Mouse (Mus musculus) neural tube, embryonic 14.5 days (tissue): ENCODE measurements at regions not wholly inside any gene's neighbourhood (a gene's known extent, or its start where the extent isn't known, plus 50 kb on each side); places are given as distances from the start of the nearest gene placed in this dataset.
A peak's percentile ranks its signal among the peaks of the same experiment; 100 is the strongest.

Experiments used
- ATAC-seq: fragments of 200-750 bp; cut with Nextera tagmentation; 2 replicates; pipeline ENCODE4 v1.8.0; 2017; ENCODE audit warnings: low read depth, mild to moderate bottlenecking, moderate TSS enrichment, moderate library complexity
- H3K27ac ChIP-seq: fragments of 300-500 bp; sonication (generic); 2 replicates; pipeline ENCODE4 v1.5.1; 2014; ENCODE audit warnings: low read depth, mild to moderate bottlenecking, control low read depth, low read length, moderate library complexity, mixed read lengths
- H3K27me3 ChIP-seq: fragments of 300-500 bp; sonication (generic); 2 replicates; pipeline ENCODE4 v1.6.1; 2014; ENCODE audit warnings: low read length; ENCODE audit not compliant: control insufficient read depth, insufficient read depth
- H3K36me3 ChIP-seq: fragments of 300-500 bp; sonication (generic); 2 replicates; pipeline ENCODE4 v1.6.1; 2014; ENCODE audit warnings: low read length, mixed read lengths; ENCODE audit not compliant: control insufficient read depth, insufficient read depth
- H3K4me1 ChIP-seq: fragments of 300-500 bp; sonication (generic); 2 replicates; pipeline ENCODE4 v1.6.1; 2014; ENCODE audit warnings: low read length; ENCODE audit not compliant: control insufficient read depth, insufficient read depth
- H3K4me2 ChIP-seq: fragments of 300-500 bp; sonication (generic); 2 replicates; pipeline ENCODE4 v1.6.1; 2014; ENCODE audit warnings: mild to moderate bottlenecking, low read depth, low read length, control low read depth
- H3K4me3 ChIP-seq: fragments of 300-500 bp; sonication (generic); 2 replicates; pipeline ENCODE4 v1.5.1; 2014; ENCODE audit warnings: low read depth, low read length, control low read depth, mixed read lengths
- H3K9ac ChIP-seq: fragments of 300-500 bp; sonication (generic); replicated peaks from 2 replicates; pipeline ENCODE4 v1.6.1; 2014; ENCODE audit warnings: low read depth, mild to moderate bottlenecking, control low read depth, low read length, mixed read lengths
- H3K9me3 ChIP-seq: fragments of 300-500 bp; sonication (generic); 2 replicates; pipeline ENCODE4 v1.6.1; 2016; ENCODE audit warnings: low read length; ENCODE audit not compliant: control insufficient read depth
- WGBS: fragments of 180-500 bp; shearing (Covaris S2); extraction: QIAGEN DNeasy Blood & Tissue Kit; methylation state at CpG from one replicate; pipeline ENCODE4 v1.1.7; 2014; 5-methylcytosine and 5-hydroxymethylcytosine counted together

- 95% methylated on average over 4 of the region's 4 CpGs for WGBS
- Histone ChIP-seq H3K27ac (no peak overlapping the region), H3K36me3 (no peaks in the 10 kb centered on the region), H3K9ac (no peak overlapping the region), H3K27me3 (no peaks in the 10 kb centered on the region), H3K4me2 (no peak overlapping the region), H3K9me3 (no peaks in the 10 kb centered on the region), H3K4me1 (peaks cover 25% of the 10 kb centered on the region), H3K4me3 (no peak overlapping the region)
- no peak for ATAC-seq
These were observed 85.8 kb upstream of the Zmiz1 start for GRCm38 (mm10) chr14:25373167-25373566.

DNA sequence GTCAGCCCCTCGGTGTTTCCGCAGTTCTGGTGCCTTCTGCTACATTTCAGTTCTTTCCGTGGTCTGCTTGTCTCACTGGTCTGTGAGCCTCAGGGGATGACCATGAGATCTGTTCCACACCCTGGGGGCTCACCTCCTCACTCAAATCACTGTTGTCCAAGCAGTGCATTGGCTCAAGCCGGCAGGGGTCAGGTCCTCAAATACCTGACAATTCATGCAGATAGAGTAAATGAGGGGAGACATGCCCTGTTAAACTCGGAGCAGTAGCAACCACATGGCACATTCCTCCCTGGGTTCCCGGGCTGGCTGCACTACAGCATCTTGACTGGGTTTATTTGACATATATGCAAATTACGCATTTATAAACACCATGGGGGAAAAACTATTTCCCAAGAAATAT is 84.0 kb upstream of the Zmiz1 start:
- Histone ChIP-seq H3K9ac (no peak overlapping the region), H3K4me2 (no peak overlapping the region), H3K4me1 (peaks cover 38% of the 10 kb centered on the region), H3K27ac (no peak overlapping the region), H3K4me3 (no peak overlapping the region), H3K36me3 (no peaks in the 10 kb centered on the region), H3K9me3 (no peaks in the 10 kb centered on the region), H3K27me3 (no peaks in the 10 kb centered on the region)
- ATAC-seq = no peak
- WGBS = 64% methylated on average over 7 of the region's 7 CpGs

- Histone ChIP-seq H3K27ac (peak overlapping the region; percentile 100), H3K4me3 (no peak overlapping the region), H3K4me2 (peak overlapping the region; percentile 78), H3K27me3 (no peaks in the 10 kb centered on the region), H3K36me3 (no peaks in the 10 kb centered on the region), H3K9me3 (no peaks in the 10 kb centered on the region), H3K9ac (no peak overlapping the region), H3K4me1 (peaks cover 26% of the 10 kb centered on the region)
- WGBS = 38% methylated on average over 2 of the region's 2 CpGs
- no peak for ATAC-seq
These were observed 81.9 kb upstream of the Zmiz1 start for GRCm38 (mm10) chr14:25377091-25377490.

DNA sequence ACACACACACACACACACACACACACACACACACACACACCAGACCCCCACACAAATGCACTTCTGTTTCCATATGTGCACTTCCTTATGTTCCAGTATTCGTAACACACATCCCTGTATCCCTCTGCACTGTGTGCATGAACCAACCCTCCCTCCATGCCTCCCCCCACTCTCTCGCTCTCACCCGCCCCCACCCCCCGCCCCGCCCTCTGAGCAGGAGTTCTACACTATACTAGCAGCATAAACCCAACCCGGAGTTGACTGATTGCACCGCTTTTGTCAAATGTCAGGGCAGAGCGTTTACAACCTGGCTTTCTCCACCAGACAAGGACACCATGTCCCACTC is 81.5 kb upstream of the Zmiz1 start:
- 2% methylated on average over 8 of the region's 8 CpGs for WGBS
- Histone ChIP-seq H3K36me3 (no peaks in the 10 kb centered on the region), H3K4me2 (peak overlapping the region; percentile 78), H3K9ac (peak overlapping the region; percentile 85), H3K4me1 (peaks cover 23% of the 10 kb centered on the region), H3K4me3 (peak overlapping the region; percentile 38; the same call in 1 of the 2 replicates), H3K9me3 (no peaks in the 10 kb centered on the region), H3K27me3 (no peaks in the 10 kb centered on the region), H3K27ac (peak overlapping the region; percentile 100)
- peak; percentile 93 for ATAC-seq

DNA sequence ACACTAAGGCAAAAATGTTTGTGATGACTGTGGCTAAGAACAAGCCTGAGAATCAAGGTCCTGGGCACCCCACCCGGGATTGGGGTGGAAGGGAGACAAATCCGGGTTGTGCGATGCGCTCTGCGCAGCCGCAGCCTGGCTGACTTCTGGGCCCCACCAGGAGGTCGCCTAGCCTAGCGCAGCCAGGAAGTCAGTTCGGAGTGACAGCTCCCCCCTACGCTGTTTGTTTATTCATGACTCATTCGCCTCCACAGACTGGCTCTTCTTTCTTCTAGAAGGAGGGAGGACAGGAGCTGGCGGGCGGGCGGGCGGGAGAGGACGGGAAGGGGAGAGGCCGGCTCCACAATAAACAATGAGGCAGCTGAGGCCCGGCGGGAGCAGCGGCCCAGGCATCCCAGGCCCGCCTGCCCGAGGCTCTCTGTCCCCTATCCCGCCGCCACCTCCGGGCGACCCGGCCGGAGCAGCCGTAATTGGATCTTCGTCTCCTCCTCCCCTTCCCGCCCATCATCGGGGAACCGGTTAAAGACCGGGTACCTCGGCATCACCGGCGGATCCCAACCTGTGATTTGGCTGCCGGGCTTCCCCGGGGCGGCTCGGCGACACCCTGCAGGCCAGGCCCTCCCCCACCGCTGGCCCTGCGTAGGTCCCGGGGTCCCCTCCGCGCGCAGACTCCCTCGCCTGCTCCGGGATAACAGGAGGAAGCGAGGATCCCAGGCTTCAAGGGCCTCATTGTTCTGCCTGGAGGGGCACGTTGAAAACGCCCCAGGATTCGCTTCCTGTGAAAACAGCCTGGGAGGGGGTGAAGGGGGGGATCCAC is 80.9 kb upstream of the Zmiz1 start:
- WGBS = under 1% methylated on average over 53 of the region's 54 CpGs
- ATAC-seq = peak; percentile 95
- peaks cover 23% of the 10 kb centered on the region for H3K4me1 ChIP-seq
- H3K9me3 ChIP-seq = no peaks in the 10 kb centered on the region
- no peaks in the 10 kb centered on the region for H3K36me3 ChIP-seq
- H3K4me2 ChIP-seq = peak overlapping the region; percentile 78
- H3K27me3 ChIP-seq = no peaks in the 10 kb centered on the region
- peak overlapping the region; percentile 38 for H3K4me3 ChIP-seq
- H3K27ac ChIP-seq = peak overlapping the region; percentile 100
- peak overlapping the region; percentile 85 for H3K9ac ChIP-seq

GRCm38 (mm10) chr14:25378717-25379224 is 80.2 kb upstream of the Zmiz1 start:
- H3K4me3 ChIP-seq = peak overlapping the region; percentile 38
- peaks cover 23% of the 10 kb centered on the region for H3K4me1 ChIP-seq
- no peaks in the 10 kb centered on the region for H3K36me3 ChIP-seq
- H3K9ac ChIP-seq = peak overlapping the region; percentile 85
- H3K27me3 ChIP-seq = no peaks in the 10 kb centered on the region
- WGBS = 2% methylated on average over 13 of the region's 13 CpGs
- H3K4me2 ChIP-seq = peak overlapping the region; percentile 78
- H3K9me3 ChIP-seq = no peaks in the 10 kb centered on the region
- ATAC-seq = peak; percentile 18; the same call in 1 of the 2 replicates
- H3K27ac ChIP-seq = peak overlapping the region; percentile 100

GRCm38 (mm10) chr14:25383169-25383824 is 75.7 kb upstream of the Zmiz1 start:
- Histone ChIP-seq H3K9me3 (no peaks in the 10 kb centered on the region), H3K27me3 (no peaks in the 10 kb centered on the region), H3K27ac (no peak overlapping the region), H3K9ac (no peak overlapping the region), H3K36me3 (no peaks in the 10 kb centered on the region), H3K4me3 (no peak overlapping the region), H3K4me1 (peaks cover 12% of the 10 kb centered on the region), H3K4me2 (no peak overlapping the region)
- ATAC-seq = no peak
- 81% methylated on average over 4 of the region's 4 CpGs for WGBS

GRCm38 (mm10) chr14:25385644-25386043 is 73.3 kb upstream of the Zmiz1 start:
- Histone ChIP-seq H3K4me2 (no peak overlapping the region), H3K27me3 (no peaks in the 10 kb centered on the region), H3K4me1 (peaks cover 2% of the 10 kb centered on the region; the same call in 1 of the 2 replicates), H3K27ac (no peak overlapping the region), H3K9me3 (no peaks in the 10 kb centered on the region), H3K4me3 (no peak overlapping the region), H3K36me3 (no peaks in the 10 kb centered on the region), H3K9ac (no peak overlapping the region)
- 59% methylated on average over 5 of the region's 5 CpGs for WGBS
- no peak for ATAC-seq

- no peak overlapping the region for H3K27ac ChIP-seq
- no peaks in the 10 kb centered on the region for H3K27me3 ChIP-seq
- no peak overlapping the region for H3K4me2 ChIP-seq
- no peaks in the 10 kb centered on the region for H3K9me3 ChIP-seq
- H3K9ac ChIP-seq = no peak overlapping the region
- H3K4me1 ChIP-seq = peaks cover 2% of the 10 kb centered on the region; the same call in 1 of the 2 replicates
- WGBS = 95% methylated on average over 4 of the region's 4 CpGs
- H3K36me3 ChIP-seq = no peaks in the 10 kb centered on the region
- no peak for ATAC-seq
- H3K4me3 ChIP-seq = no peak overlapping the region
These were observed 71.2 kb upstream of the Zmiz1 start for GRCm38 (mm10) chr14:25387780-25388179.
